Mouse (Mus musculus) midbrain, embryonic 11.5 days (tissue): ENCODE data around the gene Prr23a3. TPM values are rescaled to one million over a fixed set of nuclear protein-coding genes. Genes with fewer than 3 reads are reported as not detected.

ENCODE experiments used
- ATAC-seq: fragments of 200-750 bp; cut with Nextera tagmentation; 2 replicates; pipeline ENCODE4 v1.8.0; 2017; ENCODE audit warnings: moderate TSS enrichment, moderate library complexity; ENCODE audit not compliant: low FRiP score
- DNase-seq: peaks from one replicate; pipeline ENCODE4 v3.0.0; 2015; ENCODE audit warnings: low spot score; ENCODE audit errors: missing footprints
- H3K27ac ChIP-seq: fragments of 300-500 bp; sonication (generic); 2 replicates; pipeline ENCODE4 v1.5.1; 2014; ENCODE audit warnings: low read depth, low read length
- H3K27me3 ChIP-seq: fragments of 300-500 bp; sonication (generic); 2 replicates; pipeline ENCODE4 v1.6.1; 2014; ENCODE audit warnings: mild to moderate bottlenecking, low read length, moderate library complexity, mixed read lengths; ENCODE audit not compliant: control insufficient read depth, insufficient read depth
- H3K36me3 ChIP-seq: fragments of 300-500 bp; sonication (generic); 2 replicates; pipeline ENCODE4 v1.6.1; 2014; ENCODE audit warnings: mild to moderate bottlenecking, low read length, moderate library complexity, mixed read lengths; ENCODE audit not compliant: control insufficient read depth, insufficient read depth
- H3K4me1 ChIP-seq: fragments of 300-500 bp; sonication (generic); 2 replicates; pipeline ENCODE4 v1.6.1; 2014; ENCODE audit warnings: low read length; ENCODE audit not compliant: control insufficient read depth, insufficient read depth
- H3K4me2 ChIP-seq: fragments of 300-500 bp; sonication (generic); 2 replicates; pipeline ENCODE4 v1.6.1; 2014; ENCODE audit warnings: mild to moderate bottlenecking, moderate library complexity
- H3K4me3 ChIP-seq: fragments of 300-500 bp; sonication (generic); 2 replicates; pipeline ENCODE4 v1.5.1; 2014; ENCODE audit warnings: low read depth, low read length
- H3K9ac ChIP-seq: fragments of 300-500 bp; sonication (generic); 2 replicates; pipeline ENCODE4 v1.6.1; 2014; ENCODE audit warnings: low read length
- H3K9me3 ChIP-seq: fragments of 300-500 bp; sonication (generic); 2 replicates; pipeline ENCODE4 v1.6.1; 2016; ENCODE audit warnings: low read length; ENCODE audit not compliant: control insufficient read depth
- WGBS: fragments of 180-500 bp; shearing (Covaris S2); extraction: QIAGEN DNeasy Blood & Tissue Kit; methylation state at CpG from one replicate; pipeline ENCODE4 v1.1.7; 2014; 5-methylcytosine and 5-hydroxymethylcytosine counted together
- polyA plus RNA-seq: library from polyadenylated mRNA; unstranded; fragments of >200 nt; fragmentation: Nextera tagmentation; extraction: Ambion mirVana; gene quantifications from 2 replicates; pipeline ENCODE4 v1.2.1, GENCODE M21; 2014

Prr23a3 gene
- polyA plus RNA-seq = 0.12 TPM in 1 of 2 replicates, not detected in the other

DNA sequence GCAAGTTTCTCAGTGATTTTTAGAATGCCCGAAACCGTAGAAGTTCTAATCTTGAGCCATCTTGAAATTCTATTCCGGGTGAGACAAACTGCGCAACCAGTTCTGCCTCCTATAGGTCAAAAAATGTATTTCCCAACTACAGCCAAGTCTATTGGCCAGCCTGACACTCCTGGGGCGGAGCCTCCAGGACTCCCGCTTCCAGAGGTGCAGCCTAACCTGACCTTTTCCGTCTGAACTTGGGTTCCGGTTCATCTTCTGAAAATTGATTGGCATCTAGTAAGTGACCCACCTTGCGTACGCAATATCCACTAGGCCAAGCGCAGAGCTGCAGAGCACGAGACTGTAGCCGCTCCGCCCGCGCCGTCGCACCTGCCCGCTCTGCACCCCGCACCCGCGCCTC, at the start of gene Prr23a3:
Prr23a3 (plus strand) TSS at position 197 of the 400 bp plus-strand sequence.
- DNase-seq = no peak
- no peak for ATAC-seq
- Histone ChIP-seq H3K36me3 (no peaks in the 10 kb centered on the region), H3K27me3 (no peaks in the 10 kb centered on the region), H3K9me3 (no peaks in the 10 kb centered on the region), H3K27ac (no peak within 1 kb of the TSS), H3K9ac (no peak within 1 kb of the TSS), H3K4me3 (no peak within 1 kb of the TSS), H3K4me1 (no peaks in the 10 kb centered on the region), H3K4me2 (no peak within 1 kb of the TSS)
- 55% methylated on average over 22 of the region's 22 CpGs for WGBS

- H3K9me3 ChIP-seq = no peaks in the 10 kb centered on the region
- H3K27ac ChIP-seq = no peak overlapping the region
- WGBS = 73% methylated on average over 3 of the region's 3 CpGs
- H3K36me3 ChIP-seq = no peaks in the 10 kb centered on the region
- no peaks in the 10 kb centered on the region for H3K27me3 ChIP-seq
- no peak for ATAC-seq
- no peak overlapping the region for H3K4me3 ChIP-seq
- DNase-seq = no peak
- no peak overlapping the region for H3K9ac ChIP-seq
- H3K4me2 ChIP-seq = no peak overlapping the region
- no peaks in the 10 kb centered on the region for H3K4me1 ChIP-seq
Observed at GRCm38 (mm10) chr9:98816066-98816465, 48.5 kb upstream of the Prr23a3 start.

GRCm38 (mm10) chr9:98817592-98817991, 47.0 kb upstream of the Prr23a3 start:
- Histone ChIP-seq H3K27ac (no peak overlapping the region), H3K9me3 (no peaks in the 10 kb centered on the region), H3K36me3 (no peaks in the 10 kb centered on the region), H3K4me2 (no peak overlapping the region), H3K4me1 (no peaks in the 10 kb centered on the region), H3K4me3 (no peak overlapping the region), H3K9ac (no peak overlapping the region), H3K27me3 (no peaks in the 10 kb centered on the region)
- no peak for ATAC-seq
- DNase-seq = no peak
- WGBS = 92% methylated on average over 7 of the region's 7 CpGs

DNA sequence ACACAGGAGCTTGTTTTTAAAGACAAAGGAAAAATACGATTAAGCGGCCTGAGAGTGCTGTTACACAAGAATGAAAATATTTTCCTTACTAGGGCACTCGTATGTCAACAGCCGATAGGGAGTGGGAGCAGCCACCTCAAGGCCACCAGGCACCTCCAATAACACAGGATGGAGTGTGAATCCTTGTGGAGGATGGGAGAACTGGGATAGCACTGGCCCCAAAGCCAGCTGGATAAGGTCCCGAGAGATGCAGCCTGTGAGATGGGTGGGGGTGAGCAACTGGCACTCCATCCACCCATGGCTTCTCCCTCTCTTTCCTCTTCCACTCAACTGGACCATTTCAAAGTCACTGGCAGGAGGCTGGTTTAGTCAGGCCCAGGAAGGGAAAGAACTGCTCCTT, 45.6 kb upstream of the Prr23a3 start:
- WGBS = 78% methylated on average over 5 of the region's 5 CpGs
- ATAC-seq = no peak
- no peak overlapping the region for H3K4me2 ChIP-seq
- no peaks in the 10 kb centered on the region for H3K36me3 ChIP-seq
- no peaks in the 10 kb centered on the region for H3K27me3 ChIP-seq
- no peaks in the 10 kb centered on the region for H3K4me1 ChIP-seq
- H3K4me3 ChIP-seq = no peak overlapping the region
- no peaks in the 10 kb centered on the region for H3K9me3 ChIP-seq
- H3K9ac ChIP-seq = no peak overlapping the region
- DNase-seq = no peak
- H3K27ac ChIP-seq = no peak overlapping the region

DNA sequence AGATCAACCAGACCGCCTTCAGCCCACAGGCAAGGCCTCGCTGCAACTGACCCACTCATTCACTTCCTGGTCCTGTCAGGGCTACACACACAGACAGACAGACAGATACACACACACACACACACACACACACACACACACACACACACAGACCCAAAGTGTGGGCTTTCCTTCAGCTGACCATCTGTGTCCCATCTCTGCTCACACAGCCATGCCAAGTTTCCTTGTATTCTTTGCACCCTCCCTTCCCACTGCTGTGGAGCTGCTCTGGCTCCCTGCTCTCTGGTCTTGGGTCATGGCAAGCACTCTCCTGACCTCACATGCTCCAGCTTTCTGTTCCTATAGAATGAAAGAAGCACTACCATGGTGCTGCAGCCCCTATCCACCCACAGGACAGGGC, 45.1 kb upstream of the Prr23a3 start:
- Histone ChIP-seq H3K9me3 (no peaks in the 10 kb centered on the region), H3K9ac (no peak overlapping the region), H3K4me1 (no peaks in the 10 kb centered on the region), H3K4me2 (no peak overlapping the region), H3K4me3 (no peak overlapping the region), H3K27me3 (no peaks in the 10 kb centered on the region), H3K36me3 (no peaks in the 10 kb centered on the region), H3K27ac (no peak overlapping the region)
- WGBS = 92% methylated on average over 2 of the region's 2 CpGs
- no peak for DNase-seq
- no peak for ATAC-seq

DNA sequence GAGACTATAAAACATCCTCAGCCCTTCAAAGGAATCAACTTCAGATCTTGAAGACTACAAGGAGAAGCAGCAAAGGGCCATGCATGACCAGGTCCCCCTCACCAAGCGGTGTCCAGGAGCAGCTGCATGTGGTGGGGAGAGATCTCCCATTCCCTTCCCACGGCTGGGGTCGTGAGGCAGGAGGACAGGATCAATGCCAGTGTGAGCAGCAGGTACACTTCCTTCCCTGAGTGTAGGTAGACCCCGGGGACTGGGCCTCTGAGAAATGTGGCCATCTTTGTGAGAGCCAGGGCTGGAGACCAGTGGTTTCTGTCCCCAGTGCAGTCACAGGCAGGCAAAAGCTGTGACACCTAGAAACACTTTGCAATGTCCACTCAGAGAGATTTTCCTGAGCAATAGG, 44.1 kb upstream of the Prr23a3 start:
- H3K9me3 ChIP-seq = no peaks in the 10 kb centered on the region
- no peaks in the 10 kb centered on the region for H3K4me1 ChIP-seq
- H3K9ac ChIP-seq = no peak overlapping the region
- H3K27ac ChIP-seq = no peak overlapping the region
- no peak overlapping the region for H3K4me3 ChIP-seq
- 89% methylated on average over 4 of the region's 4 CpGs for WGBS
- no peak overlapping the region for H3K4me2 ChIP-seq
- H3K27me3 ChIP-seq = no peaks in the 10 kb centered on the region
- DNase-seq (no peak), ATAC-seq (no peak)
- H3K36me3 ChIP-seq = no peaks in the 10 kb centered on the region

DNA sequence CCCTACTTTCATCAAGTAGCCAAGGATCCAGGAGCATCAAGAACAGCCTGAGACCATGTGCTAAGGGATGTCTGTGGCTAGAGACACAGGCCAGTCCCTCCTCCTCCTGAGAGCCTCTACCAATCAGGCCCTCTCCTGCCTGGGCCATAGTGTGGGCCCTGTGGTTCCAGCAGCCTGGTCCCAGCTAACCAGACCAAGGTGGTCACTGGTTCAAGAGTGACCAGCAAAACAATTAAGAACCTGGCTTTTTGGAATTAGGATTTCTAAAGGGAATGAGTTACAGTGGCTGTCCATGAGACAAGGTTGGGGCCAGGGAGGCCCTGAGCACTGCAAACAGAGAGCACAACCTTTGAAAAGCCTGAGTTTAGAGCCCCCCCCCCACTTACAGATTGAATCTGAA, 43.5 kb upstream of the Prr23a3 start:
- Histone ChIP-seq H3K4me3 (no peak overlapping the region), H3K27me3 (no peaks in the 10 kb centered on the region), H3K4me1 (no peaks in the 10 kb centered on the region), H3K9ac (no peak overlapping the region), H3K36me3 (no peaks in the 10 kb centered on the region), H3K9me3 (no peaks in the 10 kb centered on the region), H3K27ac (no peak overlapping the region), H3K4me2 (no peak overlapping the region)
- ATAC-seq (no peak), DNase-seq (no peak)

- no peak overlapping the region for H3K4me3 ChIP-seq
- H3K9me3 ChIP-seq = no peaks in the 10 kb centered on the region
- H3K4me2 ChIP-seq = no peak overlapping the region
- H3K27ac ChIP-seq = no peak overlapping the region
- WGBS = 90% methylated on average over 7 of the region's 7 CpGs
- H3K9ac ChIP-seq = no peak overlapping the region
- H3K27me3 ChIP-seq = no peaks in the 10 kb centered on the region
- no peaks in the 10 kb centered on the region for H3K4me1 ChIP-seq
- no peak for DNase-seq
- ATAC-seq = no peak
- no peaks in the 10 kb centered on the region for H3K36me3 ChIP-seq
Observed at GRCm38 (mm10) chr9:98823805-98824204, 40.8 kb upstream of the Prr23a3 start.

- no peaks in the 10 kb centered on the region for H3K4me1 ChIP-seq
- no peaks in the 10 kb centered on the region for H3K9me3 ChIP-seq
- ATAC-seq (no peak), DNase-seq (no peak)
- 74% methylated on average over 5 of the region's 5 CpGs for WGBS
- H3K4me3 ChIP-seq = no peak overlapping the region
- H3K27me3 ChIP-seq = no peaks in the 10 kb centered on the region
- H3K4me2 ChIP-seq = no peak overlapping the region
- H3K36me3 ChIP-seq = no peaks in the 10 kb centered on the region
- H3K9ac ChIP-seq = no peak overlapping the region
- H3K27ac ChIP-seq = no peak overlapping the region
Observed at GRCm38 (mm10) chr9:98829508-98829907, 35.1 kb upstream of the Prr23a3 start.
